Mouse (Mus musculus) cerebellum, postnatal 4 days (tissue): ENCODE data around the gene Olfr894.
"Not testable (repeated sequence)": the region's sequence is repeated elsewhere in the genome, so short reads cannot be mapped to it uniquely, and the experiment has no call there.

Experiments
- DNase-seq, 2 experiments: peaks; one replicate each; pipeline ENCODE4 v3.0.0; 2022; ENCODE audit warnings: low spot score in 2 of 2, mixed read lengths in 1 of 2

The Olfr894 gene

GRCm38 (mm10) chr9:38217755-38218154, at the start of gene Olfr894:
Gene Olfr894 (plus strand): TSS chr9:38218055.
- DNase-seq: no peak

GRCm38 (mm10) chr9:38168341-38168740, 49.5 kb upstream of the Olfr894 start:
- DNase-seq: not testable (repeated sequence)

- DNase-seq: no peak
Observed at GRCm38 (mm10) chr9:38180721-38181120, 37.1 kb upstream of the Olfr894 start, which contains the start of gene Olfr891. Gene Olfr891 (minus strand): TSS chr9:38180821.

GRCm38 (mm10) chr9:38208065-38208464, 9.8 kb upstream of the Olfr894 start, which contains the start of gene Olfr893:
Gene Olfr893 (plus strand): TSS chr9:38208365.
- no peak for DNase-seq

GRCm38 (mm10) chr9:38252474-38252873, 34.6 kb downstream of the Olfr894 start, which contains the start of gene Olfr143:
Gene Olfr143 (plus strand): TSS chr9:38252774.
- DNase-seq: no peak

- no peak for DNase-seq
Observed at GRCm38 (mm10) chr9:38267551-38267950, 49.7 kb downstream of the Olfr894 start, which contains the start of gene Olfr895. Gene Olfr895 (plus strand): TSS chr9:38267851.
